Mouse (Mus musculus): Measurements from ENCODE around the gene Aff3.

DNA sequence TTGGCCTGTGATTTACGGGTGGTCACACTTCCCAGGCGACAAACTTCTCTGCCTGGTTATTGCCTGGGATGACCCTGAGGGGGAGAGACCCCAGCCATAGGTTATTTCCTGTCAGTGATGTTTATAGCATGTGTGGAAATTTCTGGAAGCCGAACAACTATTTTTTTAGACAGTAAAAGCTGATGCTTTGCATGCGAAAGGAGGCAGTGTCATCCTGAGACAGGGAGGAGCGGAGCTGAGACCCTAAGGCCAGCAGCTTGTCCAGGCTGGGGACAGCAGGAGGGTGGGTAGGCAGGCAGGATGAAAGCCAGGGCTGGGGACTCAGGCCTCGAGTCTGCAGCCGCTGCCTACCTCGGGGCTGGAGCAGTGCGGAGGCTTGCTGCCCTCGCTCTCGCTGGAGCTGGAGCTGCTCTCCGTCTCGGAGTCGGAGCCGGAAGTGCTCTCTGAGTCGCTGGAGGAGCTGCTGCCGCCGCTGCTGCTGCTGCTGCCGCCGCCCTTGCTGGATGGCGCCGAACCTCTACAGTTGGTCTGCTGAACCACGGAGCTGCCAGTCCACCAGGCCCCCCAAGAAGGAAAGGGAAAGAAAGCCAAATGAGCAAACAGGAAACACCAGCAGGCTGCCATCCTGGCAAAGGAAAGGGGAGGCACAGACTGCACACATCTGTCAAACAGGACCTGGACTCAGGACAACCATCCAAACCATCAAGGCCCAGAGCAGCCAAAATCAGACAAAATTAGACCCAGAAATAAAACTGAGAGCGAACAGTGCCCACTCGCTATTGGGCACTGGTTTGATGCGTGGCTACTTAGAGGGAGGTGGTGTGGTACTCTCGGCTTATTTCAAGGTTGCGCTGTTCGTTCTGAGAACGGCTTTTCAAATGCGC lies 446.6 kb downstream of the Aff3 start:
- TF ChIP-seq CTCF (IDR thresholded peaks at IDR 0.05; ENCODE audit: low read depth), result no peak
- TF ChIP-seq EP300 (IDR thresholded peaks at IDR 0.05; ENCODE audit: low read depth), result no peak
